Mouse (Mus musculus): ENCODE results near the gene E330021D16Rik.

- TF ChIP-seq CTCF (IDR thresholded peaks at IDR 0.05; ENCODE audit: extremely low read depth, insufficient read length, insufficient replicate concordance, low read depth, low read length) (no peak), POLR2A (IDR thresholded peaks at IDR 0.05; ENCODE audit: low read depth, low read length) (no peak)
Observed at GRCm38 (mm10) chr6:136465021-136465420, 49.7 kb upstream of the E330021D16Rik start.
